10 mouse cellular contexts compared by ENCODE assay signal in the genomic region with DNA sequence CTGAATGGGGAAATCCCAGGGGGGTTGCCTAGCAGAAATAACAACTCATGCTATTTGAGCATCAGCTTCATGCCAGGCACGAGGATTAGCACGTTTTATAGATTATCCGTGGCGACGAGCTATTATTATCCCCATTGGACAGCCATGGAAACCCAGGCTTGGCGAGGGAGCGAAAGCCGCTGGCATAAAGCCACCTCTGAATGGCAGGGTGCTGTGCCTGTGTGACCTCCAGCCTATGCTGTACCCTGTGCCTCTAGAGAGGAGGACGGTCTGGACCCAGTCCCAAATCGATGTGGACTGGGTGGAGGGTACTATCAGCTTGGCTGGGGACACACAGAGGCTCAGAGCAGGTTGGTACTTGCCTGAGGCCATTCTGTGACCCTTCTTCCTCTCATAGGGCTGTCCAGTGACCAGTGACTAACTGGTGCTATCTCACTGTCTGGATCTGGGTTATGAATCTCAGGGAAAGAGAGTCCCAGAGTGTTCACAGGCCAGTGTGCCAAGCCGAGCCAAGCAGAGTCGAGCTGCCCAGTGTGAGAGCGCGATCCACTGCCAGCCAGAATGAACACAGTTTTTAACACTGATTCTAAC. TPM values are rescaled to one million over a fixed set of nuclear protein-coding genes. Genes with fewer than 3 reads are reported as not detected.
DNase-seq lines count a peak whose midpoint lies in the region; ATAC-seq and TF ChIP-seq lines count a peak whose summit lies in the region.
"Had no signal": no experiment of that assay in that cellular context is flagged by ENCODE, and none has a peak within 500 bp of the region (broad histone marks: within the 10 kb centered on the region; RNA-seq: fewer than 3 reads in every experiment).

No protein-coding gene starts in this region.

- H3K4me3 ChIP-seq in kidney, adult 2 months (ENCODE audit: insufficient read depth, low read depth, low read length) = no peak overlapping the region
- no peak overlapping the region for H3K4me3 ChIP-seq in kidney, embryonic 16.5 days (ENCODE audit: low read length)
- no peak overlapping the region for H3K4me3 ChIP-seq in heart, embryonic 14.5 days (ENCODE audit: control insufficient read depth in 1 of 2, insufficient read depth in 1 of 2, low read depth in 1 of 2, low read length in 2 of 2)
- H3K4me3 ChIP-seq in midbrain, embryonic 15.5 days = no peak overlapping the region
- H3K4me3 ChIP-seq: kidney, embryonic 15.5 days had no signal

- no peaks in the 10 kb centered on the region for H3K9me3 ChIP-seq in kidney, embryonic 16.5 days (ENCODE audit: low read length)
- no peaks in the 10 kb centered on the region for H3K9me3 ChIP-seq in heart, embryonic 14.5 days (ENCODE audit: control insufficient read depth, low read length)
- H3K9me3 ChIP-seq in midbrain, embryonic 15.5 days = no peaks in the 10 kb centered on the region
- H3K9me3 ChIP-seq: kidney, embryonic 15.5 days had no signal

- no peak for TF ChIP-seq POLR2A in kidney, adult 2 months (IDR thresholded peaks at IDR 0.05; ENCODE audit: low read depth, low read length)

- H3K9ac ChIP-seq in kidney, embryonic 16.5 days (replicated peaks; ENCODE audit: low read length) = no peak overlapping the region; the same call in 1 of the 2 replicates
- 0 out of 2 replicates have a peak overlapping the region, but pooled peaks have one; percentile 22 for H3K9ac ChIP-seq in heart, embryonic 14.5 days (ENCODE audit: low read length)
- H3K9ac ChIP-seq in midbrain, embryonic 15.5 days = peak overlapping the region; percentile 3; the same call in 1 of the 2 replicates
- H3K9ac ChIP-seq: kidney, embryonic 15.5 days; lung, embryonic 14.5 days had no signal

- peak overlapping the region; percentile 6 for H3K27ac ChIP-seq in kidney, adult 2 months (ENCODE audit: insufficient read depth, low read depth, low read length)
- no peak overlapping the region for H3K27ac ChIP-seq in kidney, embryonic 16.5 days (ENCODE audit: low read length)
- H3K27ac ChIP-seq in heart, embryonic 14.5 days (replicated peaks in 1 of 2; ENCODE audit: control insufficient read depth in 1 of 2, insufficient read depth in 1 of 2, low read depth in 2 of 2, low read length in 2 of 2) = peak overlapping the region; percentile 56 to 70
- peak overlapping the region; percentile 48 for H3K27ac ChIP-seq in midbrain, embryonic 15.5 days

- no peak for TF ChIP-seq CTCF in kidney, adult 2 months (conservative IDR thresholded peaks at IDR 0.05; ENCODE audit: insufficient read depth, insufficient read length, low read depth, low read length)

- ATAC-seq in kidney, embryonic 16.5 days (ENCODE audit: low FRiP score, low TSS enrichment) = no peak
- no peak for ATAC-seq in heart, embryonic 14.5 days (ENCODE audit: insufficient number of reproducible peaks, insufficient read depth, low FRiP score, low read depth)
- ATAC-seq in midbrain, embryonic 15.5 days (replicated peaks) = peak; percentile 57
- no peak for ATAC-seq in megakaryocyte, adult 5-6 weeks (ENCODE audit: poor library complexity, severe bottlenecking)

- 64% methylated on average over 14 of the region's 14 CpGs for WGBS in kidney, adult 2 months
- WGBS in kidney, embryonic 16.5 days = 86% methylated on average over 14 of the region's 14 CpGs
- WGBS in heart, embryonic 14.5 days = 51% methylated on average over 14 of the region's 14 CpGs
- WGBS in midbrain, embryonic 15.5 days = 39% methylated on average over 14 of the region's 14 CpGs

- H3K27me3 ChIP-seq in kidney, adult 2 months (replicated peaks; ENCODE audit: control insufficient read depth, insufficient read depth, low read length) = no peaks in the 10 kb centered on the region
- no peaks in the 10 kb centered on the region for H3K27me3 ChIP-seq in kidney, embryonic 16.5 days (ENCODE audit: insufficient read depth, low read length)
- no peaks in the 10 kb centered on the region for H3K27me3 ChIP-seq in heart, embryonic 14.5 days (ENCODE audit: control insufficient read depth, insufficient read depth, low read length)
- H3K27me3 ChIP-seq in midbrain, embryonic 15.5 days (replicated peaks) = no peaks in the 10 kb centered on the region
- H3K27me3 ChIP-seq: kidney, embryonic 15.5 days had no signal

- H3K36me3 ChIP-seq in kidney, adult 2 months (ENCODE audit: control insufficient read depth, insufficient read depth, low read length) = no peaks in the 10 kb centered on the region
- H3K36me3 ChIP-seq in kidney, embryonic 16.5 days (ENCODE audit: insufficient read depth, low read length) = no peaks in the 10 kb centered on the region
- H3K36me3 ChIP-seq in heart, embryonic 14.5 days (ENCODE audit: control insufficient read depth, insufficient read depth, low read length) = no peaks in the 10 kb centered on the region; the same call in 1 of the 2 replicates
- no peaks in the 10 kb centered on the region for H3K36me3 ChIP-seq in midbrain, embryonic 15.5 days (replicated peaks)

- H3K4me2 ChIP-seq in kidney, embryonic 16.5 days (replicated peaks; ENCODE audit: low read depth, low read length) = no peak overlapping the region
- no peak overlapping the region for H3K4me2 ChIP-seq in heart, embryonic 14.5 days (ENCODE audit: low read length)
- no peak overlapping the region for H3K4me2 ChIP-seq in midbrain, embryonic 15.5 days
- H3K4me2 ChIP-seq: kidney, embryonic 15.5 days; lung, embryonic 14.5 days had no signal

- H3K4me1 ChIP-seq in kidney, adult 2 months (ENCODE audit: control insufficient read depth, insufficient read depth, low read length) = peaks cover 70% of the 10 kb centered on the region
- peaks cover 56% of the 10 kb centered on the region for H3K4me1 ChIP-seq in kidney, embryonic 16.5 days (ENCODE audit: insufficient read depth, low read length)
- H3K4me1 ChIP-seq in heart, embryonic 14.5 days (ENCODE audit: control insufficient read depth in 2 of 2, insufficient read depth in 2 of 2, low read length in 2 of 2) = peaks cover 64 to 76% of the 10 kb centered on the region in 2 experiments
- peaks cover 34% of the 10 kb centered on the region for H3K4me1 ChIP-seq in midbrain, embryonic 15.5 days

- DNase-seq in kidney, adult 2 months = no peak
- peak; percentile 75 to 81 for DNase-seq in cerebellum, adult 18-20 months
- no peak for DNase-seq in thymus, postnatal 10 days (ENCODE audit: low spot score in 2 of 2)
- DNase-seq in frontal cortex, postnatal 14 days (ENCODE audit: low spot score in 2 of 2) = no peak
- DNase-seq: lung, embryonic 14.5 days had no signal

RNA-seq across cellular contexts. Expression of gene Col27a1, which starts 16.3 kb away (rescaled TPM):
- 23.1 and 31.7 TPM in 2 replicates for polyA plus RNA-seq in kidney, adult 2 months (2012; rRNA removed)
- 7.3 and 7.8 TPM in 2 replicates for polyA plus RNA-seq in kidney, embryonic 16.5 days (2015; fragmentation: Nextera tagmentation; extraction: Ambion mirVana)
- 3.0 and 4.2 TPM in 2 replicates for polyA plus RNA-seq in heart, embryonic 14.5 days (2014; fragmentation: Nextera tagmentation; extraction: Ambion mirVana)
- polyA plus RNA-seq in midbrain, embryonic 15.5 days (2015; fragmentation: Nextera tagmentation; extraction: Ambion mirVana) = 2.2 and 3.1 TPM in 2 replicates
- 0.23 and 0.42 TPM in 2 replicates for total RNA-seq in megakaryocyte, adult 5-6 weeks (2015)
- total RNA-seq in megakaryocyte, adult 5-6 weeks (2017) = 0.24 and 0.44 TPM in 2 replicates

RNA-seq across cellular contexts. Expression of gene Kif12, which starts 58.2 kb away (rescaled TPM):
- polyA plus RNA-seq in kidney, adult 2 months (2012; rRNA removed) = 187 and 263 TPM in 2 replicates
- 147 and 153 TPM in 2 replicates for polyA plus RNA-seq in kidney, embryonic 16.5 days (2015; fragmentation: Nextera tagmentation; extraction: Ambion mirVana)
- polyA plus RNA-seq in heart, embryonic 14.5 days (2014; fragmentation: Nextera tagmentation; extraction: Ambion mirVana) = 0.11 and 0.23 TPM in 2 replicates
- 0.06 and 0.14 TPM in 2 replicates for polyA plus RNA-seq in midbrain, embryonic 15.5 days (2015; fragmentation: Nextera tagmentation; extraction: Ambion mirVana)
- not detected in 2 replicates for total RNA-seq in megakaryocyte, adult 5-6 weeks (2015)
- not detected in 2 replicates for total RNA-seq in megakaryocyte, adult 5-6 weeks (2017)

Comparison
In these comparisons a context has a peak if more than half of its experiments do, and no peak if none do; other contexts are left out.
1. DNase-seq: peak in cerebellum, adult 18-20 months (2 of 2); none in kidney, adult 2 months (single experiment), thymus, postnatal 10 days (0 of 2) and frontal cortex, postnatal 14 days (0 of 2).
2. RNA of gene Kif12, which starts 58.2 kb away (polyA plus RNA-seq): 187 to 263 TPM in kidney, adult 2 months and 147 to 153 TPM in kidney, embryonic 16.5 days; 0.11 to 0.23 TPM in heart, embryonic 14.5 days and 0.06 to 0.14 TPM in midbrain, embryonic 15.5 days; every median in the first group is over 100 times any median in the second.